Mouse (Mus musculus) hindbrain, embryonic 12.5 days (tissue): ENCODE results near the gene Qpct. TPM values are rescaled to one million over a fixed set of nuclear protein-coding genes. Genes with fewer than 3 reads are reported as not detected.
A peak's percentile ranks its signal among the peaks of the same experiment; 100 is the strongest.

ENCODE experiments used
- ATAC-seq: fragments of 200-750 bp; cut with Nextera tagmentation; 2 replicates; pipeline ENCODE4 v1.8.0; 2017; ENCODE audit warnings: moderate TSS enrichment; ENCODE audit not compliant: low FRiP score
- H3K27ac ChIP-seq: fragments of 300-500 bp; sonication (generic); 2 replicates; pipeline ENCODE4 v1.5.1; 2016; ENCODE audit warnings: mild to moderate bottlenecking
- H3K27me3 ChIP-seq: fragments of 300-500 bp; sonication (generic); 2 replicates; pipeline ENCODE4 v1.6.1; 2016; ENCODE audit warnings: mild to moderate bottlenecking
- H3K36me3 ChIP-seq: fragments of 300-500 bp; sonication (generic); 2 replicates; pipeline ENCODE4 v1.6.1; 2016; ENCODE audit warnings: mild to moderate bottlenecking
- H3K4me1 ChIP-seq: fragments of 300-500 bp; sonication (generic); 2 replicates; pipeline ENCODE4 v1.6.1; 2016
- H3K4me2 ChIP-seq: fragments of 300-500 bp; sonication (generic); replicated peaks from 2 replicates; pipeline ENCODE4 v1.6.1; 2016; ENCODE audit warnings: mild to moderate bottlenecking
- H3K4me3 ChIP-seq: fragments of 300-500 bp; sonication (generic); 2 replicates; pipeline ENCODE4 v1.5.1; 2016; ENCODE audit warnings: mild to moderate bottlenecking
- H3K9ac ChIP-seq: fragments of 300-500 bp; sonication (generic); 2 replicates; pipeline ENCODE4 v1.6.1; 2016; ENCODE audit warnings: mild to moderate bottlenecking, moderate library complexity
- H3K9me3 ChIP-seq: fragments of 300-500 bp; sonication (generic); replicated peaks from 2 replicates; pipeline ENCODE4 v1.6.1; 2016; ENCODE audit warnings: mild to moderate bottlenecking
- WGBS: fragments of 180-500 bp; shearing (Covaris S2); methylation state at CpG from one replicate; pipeline ENCODE4 v1.1.7; 2016; 5-methylcytosine and 5-hydroxymethylcytosine counted together
- polyA plus RNA-seq: library from polyadenylated mRNA; unstranded; fragments of >200 nt; fragmentation: Nextera tagmentation; extraction: Ambion mirVana; gene quantifications from 2 replicates; pipeline ENCODE4 v1.2.1, GENCODE M21; 2016

Qpct gene
- polyA plus RNA-seq, 1 experiment from 2014 or later, result 10.6 TPM

- Histone ChIP-seq H3K9me3 (no peaks in the 10 kb centered on the region), H3K27me3 (no peaks in the 10 kb centered on the region), H3K4me1 (no peaks in the 10 kb centered on the region), H3K36me3 (no peaks in the 10 kb centered on the region), H3K9ac (no peak overlapping the region), H3K27ac (no peak overlapping the region), H3K4me3 (no peak overlapping the region), H3K4me2 (no peak overlapping the region)
- ATAC-seq, result no peak
- WGBS, result 83% methylated on average over 4 of the region's 4 CpGs
Measured at GRCm38 (mm10) chr17:79032782-79033181, 18.9 kb upstream of the Qpct start.

- no peak overlapping the region for H3K4me3 ChIP-seq
- no peak overlapping the region for H3K27ac ChIP-seq
- H3K36me3 ChIP-seq, result no peaks in the 10 kb centered on the region
- no peaks in the 10 kb centered on the region for H3K27me3 ChIP-seq
- H3K4me2 ChIP-seq, result no peak overlapping the region
- H3K9ac ChIP-seq, result no peak overlapping the region
- no peak for ATAC-seq
- H3K9me3 ChIP-seq, result no peaks in the 10 kb centered on the region
- no peaks in the 10 kb centered on the region for H3K4me1 ChIP-seq
Measured at GRCm38 (mm10) chr17:79039660-79040059, 12.0 kb upstream of the Qpct start.

- H3K9me3 ChIP-seq, result no peaks in the 10 kb centered on the region
- H3K36me3 ChIP-seq, result no peaks in the 10 kb centered on the region
- H3K9ac ChIP-seq, result no peak overlapping the region
- 100% methylated on average over 2 of the region's 2 CpGs for WGBS
- H3K4me1 ChIP-seq, result no peaks in the 10 kb centered on the region
- H3K4me2 ChIP-seq, result no peak overlapping the region
- H3K27me3 ChIP-seq, result no peaks in the 10 kb centered on the region
- H3K4me3 ChIP-seq, result no peak overlapping the region
- no peak for ATAC-seq
- H3K27ac ChIP-seq, result no peak overlapping the region
Measured at GRCm38 (mm10) chr17:79043705-79044104, 8.0 kb upstream of the Qpct start.

GRCm38 (mm10) chr17:79052088-79052812, 544 bp downstream of the Qpct start:
- ATAC-seq, result peak; percentile 96
- 1% methylated on average over 45 of the region's 45 CpGs for WGBS
- peak overlapping the region; percentile 62; the same call in 1 of the 2 replicates for H3K27ac ChIP-seq

GRCm38 (mm10) chr17:79058271-79058670, 6.6 kb downstream of the Qpct start:
- Histone ChIP-seq H3K9ac (no peak overlapping the region), H3K9me3 (no peaks in the 10 kb centered on the region), H3K27ac (no peak overlapping the region), H3K4me3 (no peak overlapping the region), H3K4me1 (no peaks in the 10 kb centered on the region), H3K4me2 (no peak overlapping the region), H3K27me3 (peaks cover 5% of the 10 kb centered on the region), H3K36me3 (no peaks in the 10 kb centered on the region)
- ATAC-seq, result no peak
- WGBS, result 79% methylated on average over 6 of the region's 6 CpGs

More at GRCm38 (mm10) chr17:79052088-79052812, 544 bp downstream of the Qpct start:
- peak overlapping the region; percentile 95 for H3K4me2 ChIP-seq
- peak overlapping the region; percentile 56 for H3K9ac ChIP-seq
- no peaks in the 10 kb centered on the region for H3K9me3 ChIP-seq
- peaks cover 9% of the 10 kb centered on the region for H3K27me3 ChIP-seq
- peaks cover 5% of the 10 kb centered on the region; the same call in 1 of the 2 replicates for H3K4me1 ChIP-seq
- H3K4me3 ChIP-seq, result peak overlapping the region; percentile 51
- no peaks in the 10 kb centered on the region for H3K36me3 ChIP-seq

GRCm38 (mm10) chr17:79060221-79060620, 8.5 kb downstream of the Qpct start:
- H3K4me1 ChIP-seq, result no peaks in the 10 kb centered on the region
- 75% methylated on average over 5 of the region's 5 CpGs for WGBS
- H3K4me2 ChIP-seq, result no peak overlapping the region
- H3K27ac ChIP-seq, result no peak overlapping the region
- no peaks in the 10 kb centered on the region for H3K27me3 ChIP-seq
- H3K9ac ChIP-seq, result no peak overlapping the region
- H3K9me3 ChIP-seq, result no peaks in the 10 kb centered on the region
- no peaks in the 10 kb centered on the region for H3K36me3 ChIP-seq
- ATAC-seq, result no peak
- H3K4me3 ChIP-seq, result no peak overlapping the region

GRCm38 (mm10) chr17:79064250-79064649, 12.5 kb downstream of the Qpct start:
- 73% methylated on average over 1 of the region's 1 CpGs for WGBS
- no peaks in the 10 kb centered on the region for H3K9me3 ChIP-seq
- ATAC-seq, result no peak
- H3K4me1 ChIP-seq, result 0 out of 2 replicates have a peak, but pooled peaks cover 3% of the 10 kb centered on the region
- H3K4me2 ChIP-seq, result no peak overlapping the region
- no peaks in the 10 kb centered on the region for H3K36me3 ChIP-seq
- H3K27me3 ChIP-seq, result no peaks in the 10 kb centered on the region
- no peak overlapping the region for H3K27ac ChIP-seq
- H3K4me3 ChIP-seq, result no peak overlapping the region
- no peak overlapping the region for H3K9ac ChIP-seq

- H3K27me3 ChIP-seq, result no peaks in the 10 kb centered on the region
- no peaks in the 10 kb centered on the region for H3K36me3 ChIP-seq
- no peak overlapping the region for H3K27ac ChIP-seq
- H3K4me3 ChIP-seq, result no peak overlapping the region
- H3K9me3 ChIP-seq, result no peaks in the 10 kb centered on the region
- no peak for ATAC-seq
- 0 out of 2 replicates have a peak, but pooled peaks cover 3% of the 10 kb centered on the region for H3K4me1 ChIP-seq
- H3K4me2 ChIP-seq, result no peak overlapping the region
- WGBS, result 65% methylated on average over 7 of the region's 7 CpGs
- no peak overlapping the region for H3K9ac ChIP-seq
Measured at GRCm38 (mm10) chr17:79068581-79068980, 16.9 kb downstream of the Qpct start.

GRCm38 (mm10) chr17:79069019-79069418, 17.3 kb downstream of the Qpct start:
- H3K9ac ChIP-seq, result no peak overlapping the region
- WGBS, result 30% methylated on average over 4 of the region's 4 CpGs
- 0 out of 2 replicates have a peak, but pooled peaks cover 3% of the 10 kb centered on the region for H3K4me1 ChIP-seq
- no peaks in the 10 kb centered on the region for H3K27me3 ChIP-seq
- H3K4me3 ChIP-seq, result no peak overlapping the region
- ATAC-seq, result no peak
- no peak overlapping the region for H3K27ac ChIP-seq
- H3K9me3 ChIP-seq, result no peaks in the 10 kb centered on the region
- no peak overlapping the region for H3K4me2 ChIP-seq
- H3K36me3 ChIP-seq, result no peaks in the 10 kb centered on the region

- Histone ChIP-seq H3K4me2 (no peak overlapping the region), H3K36me3 (no peaks in the 10 kb centered on the region), H3K9me3 (no peaks in the 10 kb centered on the region), H3K4me1 (0 out of 2 replicates have a peak, but pooled peaks cover 3% of the 10 kb centered on the region), H3K27me3 (no peaks in the 10 kb centered on the region), H3K9ac (no peak overlapping the region), H3K4me3 (no peak overlapping the region), H3K27ac (no peak overlapping the region)
- 88% methylated on average over 14 of the region's 14 CpGs for WGBS
- no peak for ATAC-seq
Measured at GRCm38 (mm10) chr17:79069766-79070480, 18.2 kb downstream of the Qpct start.

- 67% methylated on average over 11 of the region's 11 CpGs for WGBS
Measured at GRCm38 (mm10) chr17:79071951-79072350, 20.2 kb downstream of the Qpct start.

GRCm38 (mm10) chr17:79076974-79077847, 25.5 kb downstream of the Qpct start:
- H3K4me2 ChIP-seq, result no peak overlapping the region
- H3K27me3 ChIP-seq, result no peaks in the 10 kb centered on the region
- ATAC-seq, result no peak
- H3K9ac ChIP-seq, result no peak overlapping the region
- H3K27ac ChIP-seq, result no peak overlapping the region
- H3K4me3 ChIP-seq, result no peak overlapping the region
- no peaks in the 10 kb centered on the region for H3K36me3 ChIP-seq
- no peaks in the 10 kb centered on the region for H3K9me3 ChIP-seq
- no peaks in the 10 kb centered on the region for H3K4me1 ChIP-seq
- 91% methylated on average over 8 of the region's 8 CpGs for WGBS

More at GRCm38 (mm10) chr17:79071951-79072350, 20.2 kb downstream of the Qpct start:
- Histone ChIP-seq H3K9ac (no peak overlapping the region), H3K9me3 (no peaks in the 10 kb centered on the region), H3K27me3 (no peaks in the 10 kb centered on the region), H3K4me2 (no peak overlapping the region), H3K36me3 (no peaks in the 10 kb centered on the region), H3K4me1 (0 out of 2 replicates have a peak, but pooled peaks cover 3% of the 10 kb centered on the region), H3K27ac (no peak overlapping the region), H3K4me3 (no peak overlapping the region)
- no peak for ATAC-seq
